Mouse (Mus musculus) adrenal gland, postnatal 36 days (tissue): Measurements from ENCODE around the gene Tufm. TPM values are rescaled to one million over a fixed set of nuclear protein-coding genes. Genes with fewer than 3 reads are reported as not detected.

Experiments used
- DNase-seq, 2 experiments: peaks; one replicate each; pipeline ENCODE4 v3.0.0; 2021; ENCODE audit warnings: mixed read lengths in 1 of 2
- total RNA-seq, 2 experiments: library from RNA; stranded (reverse); gene quantifications; 2 replicates each; pipeline ENCODE4 v1.2.3; 2021

Tufm gene
- total RNA-seq, 2 experiments from 2014 or later: 219 to 221 TPM

DNA sequence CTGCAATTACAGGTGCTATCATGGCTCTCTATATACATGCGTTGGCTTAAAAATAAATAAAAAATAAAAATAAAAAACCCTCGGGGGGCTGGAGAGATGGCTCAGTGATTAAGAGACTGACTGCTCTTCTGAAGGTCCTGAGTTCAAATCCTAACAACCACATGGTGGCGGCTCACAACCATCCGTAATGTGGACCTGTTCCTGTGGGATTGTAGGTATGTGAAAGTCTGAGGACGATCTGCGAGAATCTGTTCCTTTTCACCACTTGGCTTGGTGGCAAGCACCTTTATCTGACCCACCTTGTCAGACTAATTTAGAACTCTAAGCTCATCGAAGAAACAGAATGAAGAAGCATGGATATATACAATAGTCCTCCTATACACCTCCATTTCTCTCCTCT lies 12.3 kb downstream of the Tufm start:
- no peak for DNase-seq

DNA sequence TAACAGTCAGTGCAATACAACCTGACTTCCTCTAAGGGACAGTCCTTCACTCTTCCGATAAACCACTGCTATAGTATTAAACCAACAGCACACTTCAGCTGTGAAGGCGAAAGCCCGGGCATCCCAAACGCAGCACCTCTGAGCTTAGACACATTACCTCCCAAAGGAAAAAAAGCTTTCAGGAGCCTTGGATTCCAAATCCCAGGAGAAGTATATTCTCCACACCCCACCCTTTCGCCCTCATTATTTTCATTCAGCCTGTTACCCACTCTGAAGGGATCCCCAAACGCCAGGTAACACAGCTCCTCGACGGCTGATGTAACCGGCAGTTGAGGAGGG lies 14.5 kb downstream of the Tufm start:
- DNase-seq: no peak

- DNase-seq: peak; percentile 91 to 95
Observed at GRCm38 (mm10) chr7:126502023-126502741, 15.0 kb downstream of the Tufm start.

- no peak for DNase-seq
Observed at GRCm38 (mm10) chr7:126502751-126503150, 15.6 kb downstream of the Tufm start.

DNA sequence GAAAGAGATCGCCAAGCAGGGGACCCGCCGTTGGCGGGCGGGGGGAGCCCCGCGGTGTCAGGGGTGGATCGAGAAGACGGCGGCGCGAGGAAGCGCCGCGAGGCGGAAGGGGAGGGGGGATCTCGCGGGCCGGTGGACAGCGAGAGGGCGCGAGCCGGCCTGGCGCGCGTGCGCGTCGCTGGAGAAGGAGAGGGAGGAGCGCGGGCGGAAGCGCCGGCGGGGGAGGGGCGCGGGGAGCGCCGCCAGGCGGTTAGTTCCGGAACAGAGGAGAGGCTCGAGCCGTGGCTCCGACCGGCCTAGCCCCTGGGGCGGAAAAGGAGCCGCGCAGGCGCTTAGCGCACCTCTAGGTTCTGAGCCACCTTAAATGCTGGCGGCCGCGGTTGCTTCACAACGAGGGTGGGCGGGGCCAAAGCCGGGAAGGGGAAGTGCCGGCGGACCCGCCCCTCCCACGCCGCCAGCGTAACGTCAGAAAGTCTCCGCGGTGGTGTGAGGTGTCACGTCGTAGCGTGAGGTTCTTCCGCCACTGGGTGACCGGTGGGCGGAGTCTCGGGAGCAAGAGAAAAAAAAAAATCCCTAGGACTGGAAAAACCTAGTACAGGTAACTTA lies 16.2 kb downstream of the Tufm start, which contains the start of gene Atxn2l:
Gene Atxn2l, minus strand, starts transcription at position 165 of the 606 bp plus-strand sequence.
- peak; percentile 99 for DNase-seq

- no peak for DNase-seq
Observed at GRCm38 (mm10) chr7:126504913-126505312, 17.8 kb downstream of the Tufm start.

DNA sequence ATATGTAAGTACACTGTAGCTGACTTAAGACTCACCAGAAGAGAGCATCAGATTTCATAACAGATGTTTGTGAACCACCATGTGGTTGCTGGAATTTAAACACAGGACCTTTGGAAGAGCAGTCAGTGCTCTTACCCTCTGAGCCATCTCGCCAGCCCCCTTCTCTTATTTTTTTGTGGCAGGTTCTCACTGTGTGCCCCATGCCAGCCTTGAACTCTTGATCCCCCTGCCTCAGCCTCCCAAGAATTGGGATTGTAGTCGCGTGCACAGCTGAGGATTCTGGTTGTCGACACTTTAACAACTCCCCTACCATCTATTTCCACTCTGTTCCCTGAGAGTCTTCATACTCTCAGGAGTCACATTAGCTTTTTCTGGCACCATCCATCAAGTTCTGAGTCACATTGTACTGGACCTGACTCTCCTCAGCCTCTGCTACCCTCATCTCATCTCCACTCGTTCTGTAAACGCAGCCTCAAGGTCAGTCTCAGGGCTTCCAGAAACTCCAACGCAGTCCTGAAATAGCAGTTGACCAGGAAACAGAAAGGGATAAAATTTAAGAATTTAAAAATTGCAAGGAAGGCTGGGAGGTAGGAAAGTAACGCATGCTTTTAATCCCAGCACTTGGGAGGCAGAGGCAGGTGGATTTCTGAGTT lies 20.1 kb downstream of the Tufm start:
- peak; percentile 46 to 62 for DNase-seq

DNA sequence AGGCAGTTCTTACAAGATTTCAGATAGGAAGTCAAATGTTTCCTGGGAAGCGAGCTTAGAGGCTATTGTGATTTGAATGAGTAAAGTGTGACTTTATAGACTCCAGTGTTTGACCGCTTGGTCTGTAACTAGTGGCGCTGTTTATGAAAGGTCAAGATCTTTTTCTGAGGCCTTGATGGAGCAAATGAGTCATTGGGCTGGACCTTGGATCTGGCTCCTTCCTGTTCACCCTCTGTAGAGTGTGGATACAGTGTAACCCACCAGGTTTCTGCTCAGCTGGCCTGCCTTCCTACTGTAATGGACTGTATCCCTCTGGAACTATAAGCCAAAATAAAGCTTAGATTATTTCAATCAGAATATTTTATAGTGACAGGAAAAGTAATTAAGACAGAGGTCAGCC lies 24.1 kb downstream of the Tufm start:
- peak; percentile 50 to 57 for DNase-seq

DNA sequence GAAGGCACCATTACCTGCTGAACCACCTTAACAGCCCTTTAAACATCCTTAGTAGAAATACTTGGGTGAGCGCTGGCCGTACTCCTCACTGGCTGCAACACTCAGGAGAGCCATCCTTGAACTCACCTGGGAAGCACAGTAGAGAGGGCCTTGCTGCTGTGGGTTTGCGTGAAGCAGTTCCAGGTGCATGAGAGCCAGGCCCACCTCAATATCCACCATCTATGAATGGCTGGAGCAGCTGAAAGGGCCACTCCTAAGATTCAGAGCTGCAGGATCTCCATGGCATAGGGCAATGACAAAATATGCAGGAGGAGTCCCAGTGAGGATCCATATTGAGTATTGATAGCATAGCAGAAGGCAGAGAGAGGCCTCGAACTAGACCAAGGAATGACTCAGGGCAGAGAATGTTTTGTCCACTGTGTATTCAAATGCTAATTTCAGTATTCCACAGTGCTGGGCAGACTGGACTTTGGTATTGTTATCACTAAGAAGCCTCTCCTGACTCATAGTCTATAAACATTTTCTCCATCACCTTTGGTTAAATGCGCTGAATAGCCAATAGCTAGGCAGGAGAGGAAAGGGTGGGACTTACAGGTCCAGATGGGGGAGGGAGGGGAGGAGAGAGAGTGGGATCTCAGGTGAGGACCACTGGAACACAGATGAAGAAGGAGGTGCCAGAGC lies 31.2 kb downstream of the Tufm start:
- no peak for DNase-seq

DNA sequence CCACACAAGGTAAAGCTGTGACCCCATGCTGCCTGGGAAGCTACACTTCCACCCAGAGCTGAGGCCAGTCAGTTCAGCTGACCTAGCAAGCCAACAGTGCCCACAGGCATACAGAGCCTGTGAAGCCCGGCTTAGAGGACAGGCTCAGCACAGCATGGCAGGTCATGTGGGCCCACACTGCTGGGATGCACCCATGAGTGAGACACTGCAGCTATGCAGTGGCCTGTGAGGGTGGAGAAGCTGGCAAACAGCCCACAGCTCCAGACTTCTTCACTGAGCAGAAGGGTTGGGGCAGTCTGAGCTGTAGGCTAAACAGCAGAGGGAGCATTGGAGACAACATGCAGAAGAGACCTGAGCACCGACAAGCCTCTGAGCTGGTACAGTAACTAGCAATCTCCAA lies 32.4 kb downstream of the Tufm start:
- peak in 1 of 2 experiments; percentile 57 for DNase-seq

DNA sequence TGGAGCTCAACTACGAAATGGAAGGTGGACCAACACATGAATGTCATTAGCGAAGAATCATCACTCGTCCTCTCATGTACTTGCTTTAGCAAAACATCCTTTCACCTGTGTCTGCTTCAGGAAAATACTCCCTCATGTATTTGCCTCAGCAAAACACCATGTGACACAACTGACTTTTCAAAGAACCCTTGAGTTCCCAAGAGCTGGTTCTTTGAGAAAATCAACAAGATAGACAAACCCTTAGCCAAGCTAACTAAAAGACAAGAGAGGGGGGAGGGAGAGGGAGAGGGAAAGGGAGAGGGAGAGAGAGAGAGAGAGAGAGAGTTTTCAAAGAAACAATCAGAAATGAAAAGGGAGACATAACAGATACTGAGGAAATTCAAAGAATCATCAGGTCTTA lies 36.2 kb downstream of the Tufm start:
- DNase-seq: no peak

GRCm38 (mm10) chr7:126528166-126528577 lies 41.0 kb downstream of the Tufm start:
- DNase-seq: no peak

GRCm38 (mm10) chr7:126533434-126533833 lies 46.3 kb downstream of the Tufm start:
- no peak for DNase-seq

- peak; percentile 27 to 44 for DNase-seq
Observed at GRCm38 (mm10) chr7:126535766-126536165, 48.6 kb downstream of the Tufm start.

DNA sequence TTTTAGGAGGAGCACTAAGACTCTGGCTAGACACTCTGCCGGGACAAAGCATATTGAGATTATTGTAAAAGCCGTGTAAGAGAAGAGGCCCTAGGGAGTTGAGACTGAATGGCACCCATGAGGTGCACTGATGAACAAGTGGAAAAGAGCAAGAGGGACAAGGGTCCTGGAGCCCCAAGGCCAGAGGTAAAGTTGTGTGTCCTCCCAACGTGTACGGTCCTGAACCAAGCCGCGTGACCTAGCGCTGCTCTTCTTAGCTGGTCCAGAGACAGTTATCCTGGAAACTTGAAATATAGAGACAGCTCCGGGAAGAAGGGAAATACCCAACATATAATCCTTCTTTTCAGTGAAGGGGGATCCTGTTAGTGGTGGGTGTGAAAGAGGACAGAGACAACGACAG lies 49.3 kb downstream of the Tufm start:
- no peak for DNase-seq

DNA sequence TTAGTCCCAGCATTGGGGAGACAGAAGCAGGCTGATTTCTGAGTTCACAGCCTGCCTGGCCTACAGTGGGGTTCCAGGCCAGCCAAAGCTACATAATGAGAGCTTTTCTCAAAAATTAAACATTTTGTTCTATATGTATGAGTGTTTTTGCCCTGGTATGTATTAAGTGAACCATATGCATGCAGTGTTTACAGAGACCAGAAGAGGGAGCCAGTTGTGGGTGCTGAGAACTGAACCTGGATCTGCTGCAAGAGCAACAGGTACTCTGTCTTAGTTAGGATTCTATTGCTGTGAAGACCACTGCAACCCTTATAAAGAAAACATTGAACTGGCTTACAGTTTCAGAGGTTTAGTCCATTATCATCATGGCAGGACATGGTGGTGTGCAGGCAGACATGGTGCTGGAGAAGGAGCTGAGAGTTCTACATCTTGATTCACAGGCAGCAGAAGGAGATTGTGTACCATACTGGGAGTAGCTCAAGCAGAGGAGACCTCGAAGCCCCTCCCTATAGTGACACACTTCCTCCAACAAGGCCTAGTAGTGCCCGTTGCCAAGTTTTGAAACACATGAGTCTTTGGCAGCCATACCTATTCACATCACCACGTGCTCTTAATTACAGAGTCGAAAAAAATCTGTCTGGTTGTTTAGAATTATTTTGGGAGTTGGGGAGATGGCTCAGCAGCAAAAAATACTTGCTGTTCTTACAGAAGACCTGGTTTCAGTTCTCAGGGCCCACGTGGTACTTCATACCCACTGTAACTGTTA lies 50.8 kb downstream of the Tufm start:
- peak in 1 of 2 experiments; percentile 11 for DNase-seq

Other genes starting within 250 kb of the Tufm start
- gene Sbk1, start 214.7 kb upstream of the Tufm start, total RNA-seq: 10 to 100 TPM; 23.3 to 88.8 TPM
- under 1 TPM; 0.36 to 0.60 TPM for gene Lat, start 117.8 kb upstream of the Tufm start, total RNA-seq
- 10 to 100 TPM; 35.5 to 37.4 TPM for gene Spns1, start 109.9 kb upstream of the Tufm start, total RNA-seq
- gene Nfatc2ip, start 90.6 kb upstream of the Tufm start, total RNA-seq: 1 to 10 TPM; 6.5 TPM
- gene Cd19, start 72.5 kb upstream of the Tufm start, total RNA-seq: under 1 TPM in 1 of 2 experiments, not detected in 1; 0.82 TPM
- 10 to 100 TPM; 48.4 to 72.8 TPM for gene Rabep2, start 58.6 kb upstream of the Tufm start, total RNA-seq
- gene Atp2a1, start 24.3 kb upstream of the Tufm start, total RNA-seq: under 1 TPM in 1 of 2 experiments, not detected in 1; 0.33 TPM
- gene Sh2b1, start 11.9 kb upstream of the Tufm start, total RNA-seq: 10 to 100 TPM; 55.3 to 59.5 TPM
- gene Atxn2l, start 16.1 kb downstream of the Tufm start, total RNA-seq: 100 to 1,000 TPM in 1 of 2 experiments, 10 to 100 TPM in 1; 82.9 to 112 TPM
- gene Eif3c, start 79.0 kb downstream of the Tufm start, total RNA-seq: 100 to 1,000 TPM; 243 to 301 TPM
- 1 to 10 TPM; 1.5 TPM for gene Apobr, start 97.6 kb downstream of the Tufm start, total RNA-seq
- gene Cln3, start 98.5 kb downstream of the Tufm start, total RNA-seq: 10 to 100 TPM; 34.8 to 40.0 TPM
- not detected for gene Il27, start 107.6 kb downstream of the Tufm start, total RNA-seq
- gene Nupr1, start 143.5 kb downstream of the Tufm start, total RNA-seq: 10 to 100 TPM; 20.8 to 27.0 TPM
- 10 to 100 TPM; 39.0 to 41.7 TPM for gene Sgf29, start 161.9 kb downstream of the Tufm start, total RNA-seq
- 10 to 100 TPM; 34.1 to 52.7 TPM for gene Sult1a1, start 189.1 kb downstream of the Tufm start, total RNA-seq
- gene Bola2, start 208.0 kb downstream of the Tufm start, total RNA-seq: 10 to 100 TPM; 94.8 to 98.1 TPM
- gene Slx1b, start 208.4 kb downstream of the Tufm start, total RNA-seq: 10 to 100 TPM in 1 of 2 experiments, 1 to 10 TPM in 1; 8.7 to 14.8 TPM
- 10 to 100 TPM; 10.1 to 11.6 TPM for gene Coro1a, start 220.4 kb downstream of the Tufm start, total RNA-seq